Mouse (Mus musculus) kidney, embryonic 15.5 days (tissue): ENCODE measurements around the gene Stat6. TPM values are rescaled to one million over a fixed set of nuclear protein-coding genes. Genes with fewer than 3 reads are reported as not detected.

Source experiments
- ATAC-seq: fragments of 200-750 bp; cut with Nextera tagmentation; replicated peaks from 2 replicates; pipeline ENCODE4 v1.8.0; 2017; ENCODE audit warnings: moderate TSS enrichment; ENCODE audit not compliant: low FRiP score
- H3K27ac ChIP-seq: fragments of 300-500 bp; sonication (generic); 2 replicates; pipeline ENCODE4 v1.5.1; 2015; ENCODE audit warnings: mild to moderate bottlenecking, inconsistent platforms
- H3K27me3 ChIP-seq: fragments of 300-500 bp; sonication (generic); 2 replicates; pipeline ENCODE4 v1.6.1; 2015; ENCODE audit warnings: inconsistent platforms
- H3K36me3 ChIP-seq: fragments of 300-500 bp; sonication (generic); 2 replicates; pipeline ENCODE4 v1.6.1; 2015; ENCODE audit warnings: inconsistent platforms
- H3K4me1 ChIP-seq: fragments of 300-500 bp; sonication (generic); 2 replicates; pipeline ENCODE4 v1.6.1; 2015; ENCODE audit warnings: inconsistent platforms
- H3K4me2 ChIP-seq: fragments of 300-500 bp; sonication (generic); 2 replicates; pipeline ENCODE4 v1.6.1; 2015; ENCODE audit warnings: moderate library complexity, mild to moderate bottlenecking, inconsistent platforms
- H3K4me3 ChIP-seq: fragments of 300-500 bp; sonication (generic); replicated peaks from 2 replicates; pipeline ENCODE4 v1.5.1; 2015; ENCODE audit warnings: mild to moderate bottlenecking, inconsistent platforms
- H3K9ac ChIP-seq: fragments of 300-500 bp; sonication (generic); 2 replicates; pipeline ENCODE4 v1.6.1; 2015; ENCODE audit warnings: mild to moderate bottlenecking, inconsistent platforms
- H3K9me3 ChIP-seq: fragments of 300-500 bp; sonication (generic); replicated peaks from 2 replicates; pipeline ENCODE4 v1.6.1; 2016; ENCODE audit warnings: inconsistent platforms
- WGBS: fragments of 180-500 bp; shearing (Covaris S2); methylation state at CpG from one replicate; pipeline ENCODE4 v1.1.7; 2015; ENCODE audit warnings: mixed read lengths; 5-methylcytosine and 5-hydroxymethylcytosine counted together
- polyA plus RNA-seq: library from polyadenylated mRNA; unstranded; fragments of >200 nt; fragmentation: Nextera tagmentation; extraction: Ambion mirVana; gene quantifications from 2 replicates; pipeline ENCODE4 v1.2.1, GENCODE M21; 2015

Stat6 gene
- polyA plus RNA-seq, 1 experiment from 2014 or later, result 27.2 TPM

DNA sequence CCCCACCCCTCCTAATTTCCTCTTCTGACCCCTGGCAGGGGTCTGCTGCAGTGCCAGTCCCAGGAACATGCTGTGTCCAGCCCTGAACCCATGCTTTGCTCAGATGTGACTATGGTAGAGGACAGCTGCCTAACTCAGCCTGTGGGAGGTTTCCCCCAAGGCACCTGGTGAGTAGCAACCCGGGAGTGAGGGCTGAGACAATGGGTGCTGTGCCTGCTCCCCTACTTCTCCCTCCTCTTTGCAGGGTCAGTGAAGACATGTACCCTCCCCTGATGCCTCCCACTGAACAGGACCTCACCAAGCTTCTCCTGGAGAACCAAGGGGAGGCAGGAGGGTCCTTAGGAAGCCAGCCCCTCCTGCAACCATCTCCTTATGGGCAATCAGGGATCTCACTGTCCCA lies 16.8 kb downstream of the Stat6 start:
- H3K36me3 ChIP-seq, result peaks cover 63% of the 10 kb centered on the region
- H3K27me3 ChIP-seq, result no peaks in the 10 kb centered on the region
- peaks cover 63% of the 10 kb centered on the region for H3K4me1 ChIP-seq
- no peak for ATAC-seq
- no peak overlapping the region for H3K4me2 ChIP-seq
- no peaks in the 10 kb centered on the region for H3K9me3 ChIP-seq
- no peak overlapping the region for H3K9ac ChIP-seq
- H3K4me3 ChIP-seq, result no peak overlapping the region
- H3K27ac ChIP-seq, result no peak overlapping the region
- 21% methylated on average over 1 of the region's 1 CpGs for WGBS

GRCm38 (mm10) chr10:127661291-127661914 lies 18.6 kb downstream of the Stat6 start:
- peak overlapping the region; percentile 80 for H3K4me2 ChIP-seq
- ATAC-seq, result no peak
- WGBS, result 10% methylated on average over 14 of the region's 14 CpGs
- H3K27ac ChIP-seq, result peak overlapping the region; percentile 89
- H3K9me3 ChIP-seq, result no peaks in the 10 kb centered on the region
- H3K4me3 ChIP-seq, result peak overlapping the region; percentile 24
- peaks cover 78% of the 10 kb centered on the region for H3K4me1 ChIP-seq
- H3K9ac ChIP-seq, result peak overlapping the region; percentile 14
- no peaks in the 10 kb centered on the region for H3K27me3 ChIP-seq
- H3K36me3 ChIP-seq, result peaks cover 50% of the 10 kb centered on the region

DNA sequence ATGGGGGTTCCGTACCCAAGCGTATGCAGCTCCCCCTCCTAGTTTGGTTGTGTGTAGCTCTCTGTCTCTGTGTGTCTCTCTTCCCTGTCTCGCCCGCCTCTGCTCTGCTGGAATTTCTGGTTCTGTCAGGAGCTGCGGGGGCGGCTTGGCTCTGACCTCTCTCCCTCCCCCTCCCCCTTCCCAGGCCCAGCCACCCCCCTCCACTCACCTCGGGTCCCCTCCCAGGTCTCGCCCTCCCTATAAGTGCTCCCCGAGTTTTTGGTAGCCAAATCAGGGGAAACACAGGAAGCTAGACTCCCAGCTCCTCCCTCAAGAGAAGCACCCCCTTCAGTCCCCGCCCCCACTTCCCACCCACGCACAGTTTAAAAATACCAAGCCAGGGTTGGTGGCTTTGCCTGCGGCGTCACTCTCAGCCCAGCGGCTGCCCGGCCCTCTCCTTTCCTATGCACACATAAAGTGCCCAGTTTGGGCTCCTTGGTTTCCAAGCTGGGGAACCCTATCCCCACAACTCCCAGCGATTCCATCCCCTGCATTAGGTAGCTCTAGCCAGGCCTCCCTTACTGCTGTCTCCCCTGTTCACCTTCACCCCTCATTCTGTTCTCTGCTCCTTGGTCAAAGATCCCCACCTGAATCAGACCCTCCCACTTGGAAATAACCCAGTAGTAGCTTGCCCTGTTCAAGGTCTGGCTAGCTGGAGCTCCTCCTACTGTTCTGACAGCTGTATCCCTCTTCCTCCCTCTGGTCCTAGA lies 19.3 kb downstream of the Stat6 start:
- Histone ChIP-seq H3K4me2 (peak overlapping the region; percentile 80), H3K9me3 (no peaks in the 10 kb centered on the region), H3K4me3 (peak overlapping the region; percentile 24), H3K36me3 (peaks cover 50% of the 10 kb centered on the region), H3K9ac (peak overlapping the region; percentile 14), H3K27me3 (no peaks in the 10 kb centered on the region), H3K27ac (peak overlapping the region; percentile 89), H3K4me1 (peaks cover 82% of the 10 kb centered on the region)
- 3% methylated on average over 16 of the region's 16 CpGs for WGBS
- ATAC-seq, result peak; percentile 28; the same call in 1 of the 2 replicates

DNA sequence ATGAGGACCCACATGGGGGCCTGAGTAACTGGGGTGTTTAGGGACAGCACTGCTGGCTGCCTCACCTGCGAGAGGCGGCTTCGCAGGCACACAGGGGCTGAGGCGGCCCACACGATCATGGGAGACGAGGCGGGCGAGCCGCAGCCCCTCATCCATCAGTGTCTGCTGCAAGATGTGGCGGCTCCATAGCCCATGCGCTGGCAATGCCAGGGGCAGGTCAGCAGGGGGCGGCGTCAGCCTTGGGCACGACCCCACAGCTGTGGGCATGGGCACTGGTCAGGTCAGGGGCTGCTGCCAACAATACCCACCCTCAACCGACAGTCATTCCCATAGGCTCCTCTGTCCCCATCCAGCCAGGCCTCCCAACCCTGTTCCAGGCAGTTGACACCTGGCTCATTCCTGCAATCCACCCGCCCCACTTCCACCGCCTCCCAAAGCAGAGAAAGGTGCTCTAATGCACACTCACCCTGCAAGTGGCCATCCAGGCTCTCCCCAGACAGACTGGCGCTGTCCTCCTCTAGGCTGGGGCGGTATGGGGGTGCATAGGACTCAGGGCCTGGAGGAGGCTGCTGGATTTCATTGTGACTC lies 20.0 kb downstream of the Stat6 start:
- H3K4me1 ChIP-seq, result peaks cover 89% of the 10 kb centered on the region
- no peak overlapping the region; the same call in 1 of the 2 replicates for H3K9ac ChIP-seq
- WGBS, result 21% methylated on average over 19 of the region's 19 CpGs
- no peaks in the 10 kb centered on the region for H3K9me3 ChIP-seq
- peak overlapping the region; percentile 80 for H3K4me2 ChIP-seq
- no peaks in the 10 kb centered on the region for H3K27me3 ChIP-seq
- H3K27ac ChIP-seq, result peak overlapping the region; percentile 89
- H3K36me3 ChIP-seq, result peaks cover 50% of the 10 kb centered on the region
- H3K4me3 ChIP-seq, result peak overlapping the region; percentile 24
- ATAC-seq, result no peak

- Histone ChIP-seq H3K27ac (peak overlapping the region; percentile 89), H3K4me3 (peak overlapping the region; percentile 84), H3K36me3 (peaks cover 50% of the 10 kb centered on the region), H3K4me2 (peak overlapping the region; percentile 80), H3K27me3 (no peaks in the 10 kb centered on the region), H3K4me1 (peaks cover 90% of the 10 kb centered on the region), H3K9ac (no peak overlapping the region), H3K9me3 (no peaks in the 10 kb centered on the region)
- ATAC-seq, result no peak
- WGBS, result 25% methylated on average over 5 of the region's 5 CpGs
Measured at GRCm38 (mm10) chr10:127663590-127663989, 20.8 kb downstream of the Stat6 start.

- H3K27me3 ChIP-seq, result no peaks in the 10 kb centered on the region
- no peak for ATAC-seq
- peak overlapping the region; percentile 84 for H3K4me3 ChIP-seq
- H3K27ac ChIP-seq, result peak overlapping the region; percentile 89; the same call in 1 of the 2 replicates
- peak overlapping the region; percentile 80 for H3K4me2 ChIP-seq
- 40% methylated on average over 16 of the region's 16 CpGs for WGBS
- H3K4me1 ChIP-seq, result peaks cover 93% of the 10 kb centered on the region
- peaks cover 50% of the 10 kb centered on the region for H3K36me3 ChIP-seq
- H3K9me3 ChIP-seq, result no peaks in the 10 kb centered on the region
- H3K9ac ChIP-seq, result peak overlapping the region; percentile 8; the same call in 1 of the 2 replicates
Measured at GRCm38 (mm10) chr10:127664166-127664565, 21.4 kb downstream of the Stat6 start.

DNA sequence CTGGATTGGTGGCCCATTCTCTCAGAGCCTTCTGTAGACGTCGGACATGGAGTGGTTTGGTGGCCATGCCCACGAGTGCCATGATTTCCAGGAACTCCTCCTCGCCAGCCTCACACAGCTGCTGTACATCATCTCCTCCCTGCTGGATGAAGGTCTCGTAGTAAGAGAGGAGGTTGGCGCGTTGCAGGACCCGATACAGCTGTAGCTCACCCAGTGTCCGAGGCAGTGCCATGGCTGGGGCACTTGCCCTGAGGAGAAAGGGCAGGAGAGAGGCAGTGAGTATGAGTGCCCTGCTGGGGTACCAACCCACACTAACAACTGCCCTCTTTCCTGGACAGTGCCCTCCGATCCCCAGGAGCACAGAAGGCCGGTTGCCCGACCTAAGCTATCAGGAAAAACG lies 22.1 kb downstream of the Stat6 start:
- Histone ChIP-seq H3K27me3 (no peaks in the 10 kb centered on the region), H3K27ac (peak overlapping the region; percentile 99), H3K9ac (peak overlapping the region; percentile 84), H3K4me1 (peaks cover 91% of the 10 kb centered on the region), H3K36me3 (peaks cover 42% of the 10 kb centered on the region), H3K4me3 (peak overlapping the region; percentile 84), H3K4me2 (peak overlapping the region; percentile 80), H3K9me3 (no peaks in the 10 kb centered on the region)
- no peak for ATAC-seq
- WGBS, result 30% methylated on average over 13 of the region's 13 CpGs

DNA sequence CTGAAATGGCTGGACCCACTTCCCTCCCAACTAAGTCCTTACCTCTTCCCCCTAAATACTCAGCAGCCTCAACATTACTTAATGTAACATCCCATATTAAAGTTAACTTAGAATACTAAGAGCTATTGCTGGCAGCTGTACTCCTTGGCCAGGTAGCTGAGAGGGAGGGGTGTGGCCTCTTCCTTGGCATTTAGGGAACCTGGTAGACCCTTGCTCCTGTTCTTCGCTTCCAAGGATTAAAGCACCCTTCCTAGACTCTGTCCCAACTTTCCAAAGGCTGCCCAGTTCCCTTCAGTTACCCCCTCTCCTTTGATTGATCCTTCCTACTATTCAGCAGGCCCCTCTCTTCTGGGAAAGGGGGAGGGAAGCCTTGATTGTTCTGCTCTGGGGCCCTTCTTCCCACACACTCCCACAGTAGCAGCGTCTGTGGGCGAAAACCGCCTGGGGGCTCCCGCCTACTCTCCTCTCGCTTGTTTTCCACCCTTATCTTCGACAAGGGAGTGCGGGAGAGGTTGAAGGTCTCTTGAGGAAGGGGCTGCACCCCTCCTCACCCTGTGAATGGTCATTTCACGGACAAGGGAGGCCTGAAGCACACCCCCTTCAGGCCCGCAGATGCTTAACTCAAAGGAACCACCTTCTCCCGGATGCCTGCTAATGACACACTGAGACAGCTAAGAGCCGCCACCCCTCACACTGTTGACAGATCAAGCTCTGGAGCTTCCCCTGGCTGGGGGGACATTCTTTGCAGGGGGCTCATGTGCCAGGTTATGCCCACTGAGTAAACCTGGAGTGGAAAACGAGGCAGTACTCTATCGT lies 22.8 kb downstream of the Stat6 start:
- Histone ChIP-seq H3K9me3 (no peaks in the 10 kb centered on the region), H3K27ac (peak overlapping the region; percentile 99), H3K9ac (peak overlapping the region; percentile 84), H3K4me1 (peaks cover 86% of the 10 kb centered on the region), H3K36me3 (peaks cover 36% of the 10 kb centered on the region), H3K4me3 (peak overlapping the region; percentile 84), H3K27me3 (no peaks in the 10 kb centered on the region), H3K4me2 (peak overlapping the region; percentile 80)
- ATAC-seq, result no peak
- 4% methylated on average over 14 of the region's 14 CpGs for WGBS

DNA sequence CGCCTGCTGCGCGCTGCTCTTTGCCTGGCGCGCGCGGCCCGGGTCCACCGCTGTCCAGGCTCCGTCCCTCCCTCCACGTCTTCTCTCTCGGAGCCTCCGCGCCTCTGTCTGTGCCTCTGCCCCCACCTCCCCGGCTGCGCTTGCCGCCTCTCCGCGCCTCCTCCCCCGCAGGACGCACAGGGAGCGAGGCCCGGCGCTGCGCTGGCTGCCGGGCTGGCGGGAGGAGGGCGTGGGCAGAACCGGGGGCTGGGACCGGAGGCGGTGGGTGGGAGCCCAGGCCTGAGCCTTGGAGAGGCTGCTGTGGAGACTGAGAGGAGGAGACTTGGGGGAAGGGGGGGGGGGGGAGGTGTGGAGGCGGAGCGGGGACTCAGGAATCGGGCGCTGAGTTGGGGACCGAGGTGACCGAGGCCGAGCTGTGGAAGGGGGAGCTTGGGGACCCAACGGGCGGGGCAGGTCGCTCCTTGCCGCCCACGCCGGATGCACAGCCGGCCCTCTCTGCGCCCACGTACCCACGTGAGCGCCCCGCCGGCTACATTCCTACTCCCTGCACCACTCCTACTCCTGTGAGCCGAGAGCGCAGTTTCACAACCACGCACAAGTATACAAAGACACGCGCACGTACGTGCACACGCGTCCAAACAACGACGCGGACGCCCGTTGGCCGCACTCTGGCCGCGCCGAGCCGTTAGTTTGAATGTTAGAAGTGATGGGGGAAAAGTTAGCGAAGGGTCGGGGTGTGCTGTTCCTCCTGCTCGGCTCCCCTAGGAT lies 23.9 kb downstream of the Stat6 start, which contains the start of gene Nemp1:
TSS of gene Nemp1 (plus strand) at position 401 of the 768 bp plus-strand sequence.
- H3K9me3 ChIP-seq, result no peaks in the 10 kb centered on the region
- under 1% methylated on average over 66 of the region's 73 CpGs for WGBS
- H3K27ac ChIP-seq, result peak within 1 kb of the TSS; percentile 99
- H3K36me3 ChIP-seq, result peaks cover 25% of the 10 kb centered on the region
- peak within 1 kb of the TSS; percentile 84 for H3K4me3 ChIP-seq
- H3K9ac ChIP-seq, result peak within 1 kb of the TSS; percentile 84
- ATAC-seq, result peak; percentile 65
- peaks cover 74% of the 10 kb centered on the region for H3K4me1 ChIP-seq
- peak within 1 kb of the TSS; percentile 80 for H3K4me2 ChIP-seq
- H3K27me3 ChIP-seq, result no peaks in the 10 kb centered on the region

- H3K27ac ChIP-seq, result peak overlapping the region; percentile 99
- no peaks in the 10 kb centered on the region for H3K27me3 ChIP-seq
- peaks cover 66% of the 10 kb centered on the region for H3K4me1 ChIP-seq
- H3K36me3 ChIP-seq, result peaks cover 24% of the 10 kb centered on the region
- H3K9me3 ChIP-seq, result no peaks in the 10 kb centered on the region
- peak overlapping the region; percentile 80 for H3K4me2 ChIP-seq
- peak; percentile 69 for ATAC-seq
- under 1% methylated on average over 35 of the region's 35 CpGs for WGBS
- peak overlapping the region; percentile 84 for H3K9ac ChIP-seq
- H3K4me3 ChIP-seq, result peak overlapping the region; percentile 84
Measured at GRCm38 (mm10) chr10:127667269-127668092, 24.7 kb downstream of the Stat6 start.
